In the genomic region with DNA sequence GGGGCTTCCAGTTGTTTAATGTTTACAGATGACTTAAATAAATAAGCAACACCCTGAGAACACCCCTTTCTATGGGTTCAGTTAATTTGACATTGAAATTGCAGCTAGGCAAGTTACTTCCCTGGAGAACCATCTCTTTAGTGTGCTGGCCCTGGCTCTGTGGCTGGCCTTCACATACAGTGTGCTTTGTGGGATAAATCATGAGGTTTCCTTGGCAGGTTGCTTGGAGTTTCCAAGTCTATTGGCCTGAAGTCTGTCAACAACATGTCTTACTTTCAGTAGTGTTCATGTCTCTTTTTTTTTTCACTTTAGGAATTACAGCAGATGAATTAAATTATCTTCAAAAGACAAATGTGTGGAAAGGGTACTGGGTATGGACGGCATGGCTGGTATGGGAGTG, we compare ENCODE assay signal across 13 mouse cellular contexts.
"Had no signal": no experiment of that assay in that cellular context is flagged by ENCODE, and none has a peak within 500 bp of the region (broad histone marks: within the 10 kb centered on the region; RNA-seq: fewer than 3 reads in every experiment).

No protein-coding gene starts in this region.

- DNase-seq: gastrocnemius, postnatal 14 days; gastrocnemius, postnatal 36 days; heart, adult 11 months; heart, adult 2 months; heart, postnatal 14 days; heart, postnatal 36 days; kidney, adult 11 months; kidney, adult 9 months; kidney, postnatal 14 days; kidney, postnatal 36 days; layer of hippocampus, adult 9-11 months; liver; liver, embryonic 13.5 days had no signal
